Mouse (Mus musculus) hindbrain, embryonic 14.5 days (tissue): ENCODE data around the gene Baiap2. TPM values are rescaled to one million over a fixed set of nuclear protein-coding genes. Genes with fewer than 3 reads are reported as not detected.
A peak's percentile ranks its signal among the peaks of the same experiment; 100 is the strongest.

Experiments used
- ATAC-seq: fragments of 200-750 bp; cut with Nextera tagmentation; 2 replicates; pipeline ENCODE4 v1.8.0; 2017; ENCODE audit warnings: moderate number of reproducible peaks, mild to moderate bottlenecking, moderate TSS enrichment, moderate library complexity; ENCODE audit not compliant: low FRiP score
- DNase-seq: peaks from one replicate; pipeline ENCODE4 v3.0.0-alpha.2; 2015; ENCODE audit warnings: low spot score
- H3K27ac ChIP-seq: fragments of 300-500 bp; sonication (generic); 2 replicates; pipeline ENCODE4 v1.5.1; 2014; ENCODE audit warnings: mild to moderate bottlenecking, moderate library complexity
- H3K27me3 ChIP-seq: fragments of 300-500 bp; sonication (generic); 2 replicates; pipeline ENCODE4 v1.6.1; 2014; ENCODE audit warnings: mild to moderate bottlenecking, low read length, mixed read lengths; ENCODE audit not compliant: control insufficient read depth, insufficient read depth
- H3K36me3 ChIP-seq: fragments of 300-500 bp; sonication (generic); replicated peaks from 2 replicates; pipeline ENCODE4 v1.6.1; 2014; ENCODE audit not compliant: control insufficient read depth, insufficient read depth
- H3K4me1 ChIP-seq: fragments of 300-500 bp; sonication (generic); replicated peaks from 2 replicates; pipeline ENCODE4 v1.6.1; 2014; ENCODE audit warnings: antibody characterized with exemption, low read length, mixed read lengths; ENCODE audit not compliant: control insufficient read depth, insufficient read depth
- H3K4me2 ChIP-seq: fragments of 300-500 bp; sonication (generic); replicated peaks from 2 replicates; pipeline ENCODE4 v1.6.1; 2014; ENCODE audit warnings: mild to moderate bottlenecking, moderate library complexity
- H3K4me3 ChIP-seq: fragments of 300-500 bp; sonication (generic); replicated peaks from 2 replicates; pipeline ENCODE4 v1.5.1; 2014; ENCODE audit warnings: mild to moderate bottlenecking, low read length
- H3K9ac ChIP-seq: fragments of 300-500 bp; sonication (generic); 2 replicates; pipeline ENCODE4 v1.6.1; 2014
- H3K9me3 ChIP-seq: fragments of 300-500 bp; sonication (generic); 2 replicates; pipeline ENCODE4 v1.6.1; 2016; ENCODE audit warnings: low read length; ENCODE audit not compliant: control insufficient read depth
- WGBS: fragments of 180-500 bp; shearing (Covaris S2); extraction: QIAGEN DNeasy Blood & Tissue Kit; methylation state at CpG from one replicate; pipeline ENCODE4 v1.1.7; 2014; 5-methylcytosine and 5-hydroxymethylcytosine counted together
- polyA plus RNA-seq: library from polyadenylated mRNA; unstranded; fragments of >200 nt; fragmentation: Nextera tagmentation; extraction: Ambion mirVana; gene quantifications from 2 replicates; pipeline ENCODE4 v1.2.1, GENCODE M21; 2014

The Baiap2 gene
- polyA plus RNA-seq, 1 experiment from 2014 or later, result 13.7 TPM

GRCm38 (mm10) chr11:120032052-120032451 is 89.5 kb downstream of the Baiap2 start:
- DNase-seq, result no peak
- Histone ChIP-seq H3K4me3 (no peak overlapping the region), H3K36me3 (no peaks in the 10 kb centered on the region), H3K9me3 (no peaks in the 10 kb centered on the region), H3K4me2 (no peak overlapping the region), H3K27ac (no peak overlapping the region), H3K27me3 (no peaks in the 10 kb centered on the region), H3K4me1 (no peaks in the 10 kb centered on the region), H3K9ac (no peak overlapping the region)
- no peak for ATAC-seq
- 62% methylated on average over 8 of the region's 8 CpGs for WGBS

- Histone ChIP-seq H3K27me3 (no peaks in the 10 kb centered on the region), H3K4me2 (no peak overlapping the region), H3K9ac (no peak overlapping the region), H3K4me3 (no peak overlapping the region), H3K4me1 (no peaks in the 10 kb centered on the region), H3K36me3 (no peaks in the 10 kb centered on the region), H3K27ac (no peak overlapping the region), H3K9me3 (no peaks in the 10 kb centered on the region)
- ATAC-seq (no peak), DNase-seq (no peak)
- 59% methylated on average over 3 of the region's 3 CpGs for WGBS
Observed at GRCm38 (mm10) chr11:120033473-120033872, 90.9 kb downstream of the Baiap2 start.

DNA sequence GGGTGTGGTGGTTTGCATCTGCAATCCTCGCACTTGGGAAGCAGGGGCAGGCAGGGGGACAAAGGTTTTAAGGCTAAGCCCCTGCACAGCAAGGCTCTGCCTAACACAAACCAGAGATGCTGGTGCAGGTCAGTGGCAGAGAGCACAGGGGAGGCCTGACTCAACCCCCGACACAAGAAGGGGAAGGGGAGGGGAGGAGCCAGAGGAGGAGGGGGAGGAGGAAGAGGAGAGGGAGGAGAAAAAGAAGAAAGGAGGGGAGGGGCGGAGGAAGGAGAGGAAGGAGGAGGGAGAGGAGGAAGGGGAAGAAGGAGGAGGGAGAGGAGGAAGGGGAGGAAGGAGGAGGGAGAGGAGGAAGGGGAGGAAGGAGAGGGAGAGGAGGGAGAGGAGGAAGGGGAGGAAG is 91.7 kb downstream of the Baiap2 start:
- DNase-seq (no peak), ATAC-seq (no peak)
- Histone ChIP-seq H3K27me3 (no peaks in the 10 kb centered on the region), H3K9ac (no peak overlapping the region), H3K4me1 (no peaks in the 10 kb centered on the region), H3K9me3 (no peaks in the 10 kb centered on the region), H3K36me3 (no peaks in the 10 kb centered on the region), H3K4me3 (no peak overlapping the region), H3K4me2 (no peak overlapping the region), H3K27ac (no peak overlapping the region)
- WGBS, result 29% methylated on average over 3 of the region's 3 CpGs

GRCm38 (mm10) chr11:120034762-120035161 is 92.2 kb downstream of the Baiap2 start:
- no peaks in the 10 kb centered on the region; the same call in 1 of the 2 replicates for H3K4me1 ChIP-seq
- no peaks in the 10 kb centered on the region for H3K9me3 ChIP-seq
- H3K27ac ChIP-seq, result no peak overlapping the region
- H3K9ac ChIP-seq, result no peak overlapping the region
- no peak overlapping the region for H3K4me3 ChIP-seq
- H3K36me3 ChIP-seq, result no peaks in the 10 kb centered on the region
- ATAC-seq, result no peak
- H3K4me2 ChIP-seq, result no peak overlapping the region
- DNase-seq, result no peak
- no peaks in the 10 kb centered on the region for H3K27me3 ChIP-seq
- WGBS, result 76% methylated on average over 5 of the region's 5 CpGs

DNA sequence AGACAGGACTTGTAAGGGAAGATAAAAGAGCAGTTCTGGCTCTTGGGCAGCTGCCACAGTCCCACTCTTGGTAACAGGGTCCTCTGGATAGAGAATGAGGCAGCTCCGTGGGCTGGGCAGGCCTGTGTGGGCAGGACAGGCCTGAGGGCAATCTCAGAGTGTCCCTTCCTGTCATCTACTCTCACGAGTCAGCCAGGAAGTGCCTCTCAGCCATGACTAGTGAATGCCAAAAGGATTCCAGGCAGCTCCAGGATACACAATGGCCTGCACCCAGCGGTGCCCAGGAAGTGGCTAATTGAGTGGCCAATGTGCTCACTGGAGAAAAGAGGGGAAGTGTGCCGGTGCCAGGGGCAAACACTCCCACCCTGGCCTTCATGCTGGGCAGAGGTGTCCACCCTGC is 97.0 kb downstream of the Baiap2 start:
- ATAC-seq, result no peak
- DNase-seq, result no peak
- H3K9ac ChIP-seq, result peak overlapping the region; percentile 2; the same call in 1 of the 2 replicates
- WGBS, result 40% methylated on average over 4 of the region's 4 CpGs
- no peak overlapping the region for H3K4me3 ChIP-seq
- H3K4me2 ChIP-seq, result peak overlapping the region; percentile 4; the same call in 1 of the 2 replicates
- H3K9me3 ChIP-seq, result no peaks in the 10 kb centered on the region
- H3K4me1 ChIP-seq, result peaks cover 15% of the 10 kb centered on the region
- H3K27me3 ChIP-seq, result no peaks in the 10 kb centered on the region
- H3K36me3 ChIP-seq, result no peaks in the 10 kb centered on the region
- peak overlapping the region; percentile 32; the same call in 1 of the 2 replicates for H3K27ac ChIP-seq

DNA sequence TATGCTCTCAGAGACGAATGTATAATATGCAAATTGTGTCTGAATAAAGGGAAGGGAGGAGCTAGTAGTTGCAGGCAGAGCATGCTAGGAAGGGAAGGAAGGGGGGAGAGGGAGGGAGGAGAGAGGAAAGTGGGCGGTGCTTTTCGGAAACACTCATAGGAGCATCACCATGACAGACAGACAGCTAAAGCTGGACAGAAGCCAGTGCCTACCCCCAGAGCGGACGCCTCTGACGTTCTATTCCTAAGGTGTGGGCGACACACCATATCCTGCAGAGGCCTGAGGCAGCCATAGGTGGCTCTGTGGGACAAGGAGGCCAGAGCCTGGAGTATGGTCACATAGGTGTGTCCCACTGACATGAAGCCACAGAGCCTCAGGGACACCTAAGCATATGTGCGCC is 97.9 kb downstream of the Baiap2 start:
- H3K4me1 ChIP-seq, result peaks cover 22% of the 10 kb centered on the region

GRCm38 (mm10) chr11:120041191-120042123 is 98.9 kb downstream of the Baiap2 start:
- Histone ChIP-seq H3K4me3 (no peak overlapping the region), H3K27ac (no peak overlapping the region), H3K27me3 (no peaks in the 10 kb centered on the region), H3K9ac (0 out of 2 replicates have a peak overlapping the region, but pooled peaks have one; percentile 20), H3K4me1 (peaks cover 27% of the 10 kb centered on the region), H3K4me2 (no peak overlapping the region), H3K36me3 (no peaks in the 10 kb centered on the region), H3K9me3 (no peaks in the 10 kb centered on the region)
- 77% methylated on average over 13 of the region's 13 CpGs for WGBS
- ATAC-seq (no peak), DNase-seq (no peak)

More for the DNA sequence above, 97.9 kb downstream of the Baiap2 start:
- no peak overlapping the region for H3K9ac ChIP-seq
- ATAC-seq, result no peak
- H3K27me3 ChIP-seq, result no peaks in the 10 kb centered on the region
- no peak overlapping the region for H3K27ac ChIP-seq
- WGBS, result 74% methylated on average over 8 of the region's 8 CpGs
- no peak overlapping the region for H3K4me3 ChIP-seq
- no peak overlapping the region for H3K4me2 ChIP-seq
- H3K9me3 ChIP-seq, result no peaks in the 10 kb centered on the region
- H3K36me3 ChIP-seq, result no peaks in the 10 kb centered on the region
- DNase-seq, result no peak

GRCm38 (mm10) chr11:120042141-120042838 is 99.7 kb downstream of the Baiap2 start:
- H3K27ac ChIP-seq, result no peak overlapping the region
- WGBS, result 68% methylated on average over 7 of the region's 7 CpGs
- no peaks in the 10 kb centered on the region for H3K27me3 ChIP-seq
- H3K4me2 ChIP-seq, result no peak overlapping the region
- no peak for DNase-seq
- H3K9me3 ChIP-seq, result no peaks in the 10 kb centered on the region
- H3K4me1 ChIP-seq, result peaks cover 27% of the 10 kb centered on the region
- no peak overlapping the region for H3K4me3 ChIP-seq
- no peaks in the 10 kb centered on the region for H3K36me3 ChIP-seq
- H3K9ac ChIP-seq, result 0 out of 2 replicates have a peak overlapping the region, but pooled peaks have one; percentile 20
- ATAC-seq, result no peak

GRCm38 (mm10) chr11:120045341-120045740 is 102.8 kb downstream of the Baiap2 start:
- no peak for DNase-seq
- 58% methylated on average over 4 of the region's 4 CpGs for WGBS
- Histone ChIP-seq H3K4me2 (peak overlapping the region; percentile 95), H3K9me3 (no peaks in the 10 kb centered on the region), H3K36me3 (no peaks in the 10 kb centered on the region), H3K27me3 (no peaks in the 10 kb centered on the region; the same call in 1 of the 2 replicates), H3K4me3 (peak overlapping the region; percentile 77), H3K9ac (peak overlapping the region; percentile 89), H3K4me1 (peaks cover 41% of the 10 kb centered on the region), H3K27ac (peak overlapping the region; percentile 92)
- no peak for ATAC-seq
